Mouse (Mus musculus): ENCODE measurements around the gene Clk1. TPM values are rescaled to one million over a fixed set of nuclear protein-coding genes. Genes with fewer than 3 reads are reported as not detected.

Gene Clk1
- polyA plus RNA-seq, 1 experiment from 2014 or later = 188 TPM

DNA sequence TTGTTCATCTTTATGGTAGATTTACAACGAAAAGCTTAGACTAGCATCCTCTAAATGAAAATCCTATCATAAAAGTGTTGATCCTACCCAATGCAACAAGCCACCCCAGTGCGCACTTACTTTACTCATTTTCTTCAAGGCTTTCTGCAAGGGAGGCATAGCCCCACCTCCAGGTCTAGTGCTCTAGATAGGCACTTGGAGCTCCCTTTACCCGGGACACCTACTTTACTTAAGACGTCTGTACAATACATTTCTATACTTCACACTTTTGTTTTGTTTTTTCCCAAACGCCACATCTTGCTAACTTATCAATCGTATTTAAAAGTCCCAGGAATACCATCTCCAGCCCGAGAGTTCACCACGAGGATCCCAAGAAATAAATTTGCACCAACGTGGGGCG lies 20.8 kb upstream of the Clk1 start:
- peak overlapping the region; percentile 68 for H3K4me2 ChIP-seq
- whole genome bisulfite sequencing = 7% methylated on average over 10 of the region's 10 CpGs
- no peaks in the 10 kb centered on the region for H3K27me3 ChIP-seq (replicated peaks)
- no peaks in the 10 kb centered on the region for H3K9me3 ChIP-seq
- H3K27ac ChIP-seq = peak overlapping the region; percentile 94
- peaks cover 16% of the 10 kb centered on the region for H3K36me3 ChIP-seq
- peak overlapping the region; percentile 73 for H3K4me3 ChIP-seq (replicated peaks)
- ATAC-seq (ENCODE audit: insufficient read depth, low FRiP score, low read depth) = no peak
- H3K4me1 ChIP-seq = peaks cover 13% of the 10 kb centered on the region; the same call in 1 of the 2 replicates
- peak overlapping the region; percentile 75 for H3K9ac ChIP-seq

DNA sequence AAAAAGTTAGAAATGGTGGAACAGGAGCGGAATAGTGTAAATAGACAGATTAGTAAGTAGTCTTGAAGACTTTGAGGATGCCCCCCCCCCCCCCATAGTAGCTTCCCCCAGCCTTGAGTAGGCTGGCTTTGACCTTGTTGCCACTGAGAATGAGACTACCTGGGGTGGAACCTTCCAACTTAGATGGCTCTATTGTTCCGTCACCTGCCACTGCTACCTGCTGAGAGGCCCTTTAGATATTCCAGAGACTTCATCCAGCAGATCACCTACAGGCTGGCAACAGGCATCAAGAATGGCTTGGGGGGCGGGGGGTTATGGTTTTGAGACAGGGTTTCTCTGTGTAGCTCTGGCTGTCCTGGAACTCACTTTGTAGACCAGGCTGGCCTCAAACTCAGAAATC lies 685 bp upstream of the Clk1 start:
- Histone ChIP-seq H3K4me1 (peaks cover 14% of the 10 kb centered on the region), H3K4me2 (no peak overlapping the region), H3K36me3 (peaks cover 15% of the 10 kb centered on the region; the same call in 1 of the 2 replicates), H3K9ac (no peak overlapping the region), H3K27me3 (replicated peaks) (no peaks in the 10 kb centered on the region), H3K27ac (no peak overlapping the region), H3K4me3 (replicated peaks) (no peak overlapping the region), H3K9me3 (no peaks in the 10 kb centered on the region)
- 82% methylated on average over 3 of the region's 3 CpGs for WGBS
- no peak for ATAC-seq (ENCODE audit: insufficient read depth, low FRiP score, low read depth)

DNA sequence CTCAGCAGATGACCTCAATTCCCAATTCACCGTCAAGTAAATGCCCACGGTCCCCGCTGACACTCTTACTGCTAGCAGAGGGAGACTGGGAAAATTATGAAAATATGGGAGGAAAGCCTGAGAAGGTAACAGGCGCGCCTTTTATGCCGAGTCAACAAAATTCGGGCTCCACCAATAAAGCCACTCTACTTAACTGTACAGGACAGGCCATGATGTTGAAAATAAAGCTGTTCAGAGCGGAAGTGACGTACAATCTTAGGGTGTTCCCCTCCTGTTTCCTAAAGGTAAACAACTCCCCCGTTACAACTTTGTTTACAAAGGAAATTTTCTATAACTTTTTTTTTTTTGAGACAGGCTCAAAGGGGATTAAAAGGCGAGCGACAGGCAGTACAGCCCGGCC lies 987 bp downstream of the Clk1 start:
- Histone ChIP-seq H3K27ac (peak overlapping the region; percentile 98), H3K4me1 (peaks cover 14% of the 10 kb centered on the region), H3K36me3 (peaks cover 28% of the 10 kb centered on the region), H3K4me3 (replicated peaks) (peak overlapping the region; percentile 95), H3K4me2 (peak overlapping the region; percentile 75), H3K9ac (peak overlapping the region; percentile 100), H3K27me3 (replicated peaks) (no peaks in the 10 kb centered on the region), H3K9me3 (no peaks in the 10 kb centered on the region)
- WGBS = 5% methylated on average over 13 of the region's 13 CpGs
- ATAC-seq (ENCODE audit: insufficient read depth, low FRiP score, low read depth) = peak; percentile 39; the same call in 1 of the 2 replicates

DNA sequence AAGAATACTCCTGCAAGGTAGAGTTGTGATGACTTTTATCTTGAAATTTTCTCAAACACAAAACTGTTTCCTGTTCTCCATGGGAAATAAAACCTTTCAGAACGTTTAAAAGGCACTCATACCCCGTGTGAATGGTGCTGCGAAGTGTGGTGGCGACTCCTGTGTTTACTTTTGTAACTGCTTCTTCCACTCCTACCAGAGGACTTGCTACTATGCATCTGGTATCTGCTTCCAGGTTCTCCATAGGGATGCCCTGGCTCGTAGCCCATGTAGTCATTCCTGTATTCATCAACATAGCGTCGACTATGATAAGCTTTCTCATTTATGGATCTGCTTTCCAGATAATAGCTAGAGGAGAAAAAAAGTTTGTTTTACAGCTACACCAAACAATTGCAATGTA lies 2.9 kb downstream of the Clk1 start:
- Histone ChIP-seq H3K9me3 (no peaks in the 10 kb centered on the region), H3K4me1 (peaks cover 14% of the 10 kb centered on the region), H3K4me2 (peak overlapping the region; percentile 75), H3K27me3 (replicated peaks) (no peaks in the 10 kb centered on the region), H3K27ac (no peak overlapping the region), H3K4me3 (replicated peaks) (no peak overlapping the region), H3K9ac (no peak overlapping the region), H3K36me3 (peaks cover 39% of the 10 kb centered on the region)
- 46% methylated on average over 7 of the region's 7 CpGs for WGBS
- no peak for ATAC-seq (ENCODE audit: insufficient read depth, low FRiP score, low read depth)

DNA sequence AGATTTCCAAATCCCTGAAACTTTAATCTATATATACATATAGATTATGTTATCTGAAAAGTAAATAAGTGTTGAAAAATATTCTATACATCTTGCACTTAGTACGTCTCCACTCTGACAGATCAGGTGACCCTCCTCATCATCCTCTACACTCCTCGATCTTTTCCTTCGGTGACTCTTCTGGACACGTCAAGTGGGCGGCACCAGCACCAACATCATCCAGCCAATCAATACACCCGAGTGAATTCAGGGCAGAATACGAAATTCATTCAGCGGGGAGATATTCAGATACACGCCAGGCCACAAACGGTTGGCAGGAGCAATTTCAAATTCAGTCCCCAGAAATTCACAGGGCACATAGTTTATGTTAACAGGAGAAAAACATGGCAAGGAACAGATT lies 3.8 kb downstream of the Clk1 start:
- H3K4me3 ChIP-seq (replicated peaks) = no peak overlapping the region
- no peaks in the 10 kb centered on the region for H3K27me3 ChIP-seq (replicated peaks)
- H3K27ac ChIP-seq = no peak overlapping the region
- H3K4me1 ChIP-seq = peaks cover 14% of the 10 kb centered on the region
- WGBS = 82% methylated on average over 10 of the region's 10 CpGs
- no peak for ATAC-seq (ENCODE audit: insufficient read depth, low FRiP score, low read depth)
- H3K9me3 ChIP-seq = no peaks in the 10 kb centered on the region
- no peak overlapping the region for H3K9ac ChIP-seq
- peaks cover 43% of the 10 kb centered on the region for H3K36me3 ChIP-seq
- no peak overlapping the region for H3K4me2 ChIP-seq

DNA sequence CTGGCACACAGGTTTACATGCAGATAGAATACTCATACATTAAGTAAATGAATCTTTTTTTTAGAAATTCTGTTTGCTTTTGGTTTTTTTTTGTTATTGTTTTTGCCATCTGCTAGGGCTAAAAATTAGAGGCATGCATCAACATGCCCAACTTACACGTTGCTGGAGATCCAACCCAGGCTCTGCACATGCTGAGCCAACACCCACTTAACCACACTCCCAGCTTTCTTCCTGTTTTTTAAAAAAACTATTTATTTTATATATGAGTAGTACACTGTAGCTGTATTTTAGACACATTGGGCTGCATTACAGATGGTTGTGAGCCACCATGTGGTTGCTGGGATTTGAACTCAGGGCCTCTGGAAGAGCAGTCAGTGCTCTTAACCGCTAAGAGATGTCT lies 7.8 kb downstream of the Clk1 start:
- H3K36me3 ChIP-seq = peaks cover 69% of the 10 kb centered on the region
- WGBS = 80% methylated on average over 2 of the region's 2 CpGs
- H3K4me3 ChIP-seq (replicated peaks) = no peak overlapping the region
- peaks cover 5% of the 10 kb centered on the region; the same call in 1 of the 2 replicates for H3K4me1 ChIP-seq
- ATAC-seq (ENCODE audit: insufficient read depth, low FRiP score, low read depth) = no peak
- no peak overlapping the region for H3K27ac ChIP-seq
- H3K9ac ChIP-seq = no peak overlapping the region
- no peaks in the 10 kb centered on the region for H3K9me3 ChIP-seq
- H3K27me3 ChIP-seq (replicated peaks) = no peaks in the 10 kb centered on the region
- H3K4me2 ChIP-seq = no peak overlapping the region

DNA sequence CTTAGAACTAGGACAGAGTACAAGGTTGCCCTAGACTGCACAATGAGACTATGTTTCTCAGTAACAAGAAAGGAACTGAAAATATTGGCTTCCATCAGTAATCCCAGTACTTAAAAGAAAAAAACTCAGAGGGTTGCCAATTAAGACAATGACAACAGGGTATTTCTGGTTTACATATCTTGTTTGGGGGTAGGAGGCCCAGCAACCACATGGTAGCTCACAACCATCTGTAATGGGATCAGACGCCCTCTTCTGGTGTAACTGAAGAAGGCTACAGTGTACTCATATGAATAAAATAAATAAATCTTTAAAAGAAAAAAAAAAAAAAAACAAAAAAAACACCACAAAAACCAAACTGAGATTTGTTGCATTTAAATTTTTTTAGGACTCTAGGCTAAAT lies 8.4 kb downstream of the Clk1 start:
- Histone ChIP-seq H3K9ac (no peak overlapping the region), H3K27ac (no peak overlapping the region), H3K27me3 (replicated peaks) (no peaks in the 10 kb centered on the region), H3K4me3 (replicated peaks) (no peak overlapping the region), H3K4me1 (0 out of 2 replicates have a peak, but pooled peaks cover 2% of the 10 kb centered on the region), H3K36me3 (peaks cover 71% of the 10 kb centered on the region), H3K9me3 (no peaks in the 10 kb centered on the region), H3K4me2 (no peak overlapping the region)
- no peak for ATAC-seq (ENCODE audit: insufficient read depth, low FRiP score, low read depth)
- 19% methylated on average over 1 of the region's 1 CpGs for WGBS

DNA sequence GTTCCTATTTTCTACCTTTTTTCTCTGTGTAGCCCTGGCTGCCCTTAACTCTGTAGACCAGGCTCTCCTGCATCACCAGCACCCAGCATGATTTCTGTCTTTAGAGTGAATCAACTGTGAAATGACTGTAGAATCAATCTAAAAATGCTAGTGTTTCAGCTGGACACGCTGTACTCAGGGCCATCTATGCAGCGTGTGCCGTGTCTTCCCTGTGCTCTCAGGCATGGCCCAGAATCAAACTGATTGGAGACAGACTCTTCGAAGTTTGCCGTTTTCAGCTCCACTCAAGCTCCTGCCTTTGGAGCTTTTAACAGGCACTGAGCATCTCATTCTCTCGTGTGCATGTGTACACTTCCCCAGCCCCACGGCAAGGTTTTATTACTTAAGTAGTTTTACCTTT lies 13.1 kb downstream of the Clk1 start:
- no peaks in the 10 kb centered on the region for H3K9me3 ChIP-seq
- no peak overlapping the region for H3K4me2 ChIP-seq
- H3K27ac ChIP-seq = no peak overlapping the region
- H3K36me3 ChIP-seq = peaks cover 50% of the 10 kb centered on the region
- no peak for ATAC-seq (ENCODE audit: insufficient read depth, low FRiP score, low read depth)
- 91% methylated on average over 7 of the region's 7 CpGs for WGBS
- no peak overlapping the region for H3K9ac ChIP-seq
- no peaks in the 10 kb centered on the region for H3K27me3 ChIP-seq (replicated peaks)
- no peaks in the 10 kb centered on the region for H3K4me1 ChIP-seq
- no peak overlapping the region for H3K4me3 ChIP-seq (replicated peaks)

DNA sequence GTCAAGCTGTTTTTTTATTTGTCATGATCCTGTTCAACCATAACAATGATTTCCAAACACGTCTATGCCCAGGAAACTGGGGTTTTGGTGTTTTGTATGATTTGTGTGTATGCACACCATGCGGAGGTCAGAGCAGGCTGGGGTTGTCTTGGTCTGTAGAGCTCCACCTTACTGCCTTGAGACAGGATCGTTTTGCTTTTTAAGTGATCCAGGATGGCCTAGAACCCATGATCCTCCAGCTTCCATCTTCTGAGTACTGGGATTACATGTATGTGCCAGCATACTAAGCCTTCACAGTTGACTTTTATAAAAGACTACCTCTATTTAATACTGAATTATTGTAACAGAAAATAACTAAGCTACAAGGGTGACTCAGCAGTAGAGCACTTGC lies 13.7 kb downstream of the Clk1 start:
- Histone ChIP-seq H3K4me3 (replicated peaks) (no peak overlapping the region), H3K36me3 (peaks cover 48% of the 10 kb centered on the region), H3K9me3 (no peaks in the 10 kb centered on the region), H3K9ac (no peak overlapping the region), H3K4me2 (no peak overlapping the region), H3K27me3 (replicated peaks) (no peaks in the 10 kb centered on the region), H3K27ac (no peak overlapping the region), H3K4me1 (no peaks in the 10 kb centered on the region)
- 79% methylated on average over 3 of the region's 3 CpGs for WGBS
- no peak for ATAC-seq (ENCODE audit: insufficient read depth, low FRiP score, low read depth)

DNA sequence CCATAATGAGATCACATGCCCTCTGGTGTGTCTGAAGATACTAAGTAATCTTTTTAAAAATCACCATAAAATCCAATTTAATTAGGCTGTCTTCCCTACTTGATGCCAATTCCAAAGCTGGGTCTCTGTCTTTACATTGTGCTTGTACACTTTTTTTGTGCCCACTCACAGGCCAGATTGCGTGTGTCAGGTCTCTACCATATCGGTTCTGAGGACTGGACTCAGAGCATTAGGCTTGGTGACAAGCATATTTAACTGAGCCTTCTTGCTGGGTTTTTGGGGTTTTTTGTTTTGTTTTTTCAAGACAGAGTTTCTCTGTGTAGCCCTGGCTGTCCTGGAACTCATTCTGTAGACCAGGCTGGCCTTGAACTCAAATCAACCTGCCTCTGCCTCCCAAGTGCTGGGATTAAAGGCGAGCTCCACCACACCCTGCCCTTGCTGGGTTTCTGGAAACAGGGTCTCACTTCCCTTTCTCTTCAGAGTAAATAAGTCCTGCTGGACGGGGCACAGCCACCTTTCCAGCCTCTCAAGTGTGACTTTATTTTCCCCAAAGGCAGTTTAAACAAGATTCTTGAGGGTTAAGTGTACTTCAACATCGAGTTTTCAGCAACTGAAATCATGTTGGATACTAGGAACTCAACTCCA lies 14.2 kb downstream of the Clk1 start:
- no peak overlapping the region for H3K9ac ChIP-seq
- H3K27ac ChIP-seq = no peak overlapping the region
- no peak overlapping the region for H3K4me3 ChIP-seq (replicated peaks)
- no peaks in the 10 kb centered on the region for H3K9me3 ChIP-seq
- no peaks in the 10 kb centered on the region for H3K27me3 ChIP-seq (replicated peaks)
- no peaks in the 10 kb centered on the region for H3K4me1 ChIP-seq
- ATAC-seq (ENCODE audit: insufficient read depth, low FRiP score, low read depth) = no peak
- 81% methylated on average over 5 of the region's 5 CpGs for WGBS
- H3K36me3 ChIP-seq = peaks cover 43% of the 10 kb centered on the region
- no peak overlapping the region for H3K4me2 ChIP-seq

DNA sequence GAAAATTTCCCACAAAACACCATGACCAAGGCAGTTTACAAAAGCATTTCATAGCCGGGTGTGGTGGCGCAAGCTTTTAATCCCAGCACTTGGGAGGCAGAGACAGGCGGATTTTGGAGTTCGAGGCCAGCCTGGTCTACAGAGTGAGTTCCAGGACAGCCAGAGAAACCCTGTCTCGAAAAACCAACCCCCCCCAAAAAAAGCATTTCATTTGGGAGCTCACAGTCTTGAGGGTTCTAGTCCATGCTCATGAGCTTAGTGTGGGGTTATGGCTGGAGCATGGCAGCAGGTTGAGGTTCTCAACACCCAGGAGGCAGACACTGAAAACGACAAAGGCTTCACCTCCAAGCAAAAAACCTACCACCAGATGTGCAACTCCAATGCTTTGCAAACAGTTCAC lies 15.7 kb downstream of the Clk1 start:
- H3K4me2 ChIP-seq = no peak overlapping the region
- peaks cover 37% of the 10 kb centered on the region for H3K36me3 ChIP-seq
- H3K4me3 ChIP-seq (replicated peaks) = no peak overlapping the region
- H3K27ac ChIP-seq = no peak overlapping the region
- H3K27me3 ChIP-seq (replicated peaks) = no peaks in the 10 kb centered on the region
- ATAC-seq (ENCODE audit: insufficient read depth, low FRiP score, low read depth) = no peak
- WGBS = 83% methylated on average over 6 of the region's 6 CpGs
- no peak overlapping the region for H3K9ac ChIP-seq
- no peaks in the 10 kb centered on the region for H3K9me3 ChIP-seq
- H3K4me1 ChIP-seq = no peaks in the 10 kb centered on the region

DNA sequence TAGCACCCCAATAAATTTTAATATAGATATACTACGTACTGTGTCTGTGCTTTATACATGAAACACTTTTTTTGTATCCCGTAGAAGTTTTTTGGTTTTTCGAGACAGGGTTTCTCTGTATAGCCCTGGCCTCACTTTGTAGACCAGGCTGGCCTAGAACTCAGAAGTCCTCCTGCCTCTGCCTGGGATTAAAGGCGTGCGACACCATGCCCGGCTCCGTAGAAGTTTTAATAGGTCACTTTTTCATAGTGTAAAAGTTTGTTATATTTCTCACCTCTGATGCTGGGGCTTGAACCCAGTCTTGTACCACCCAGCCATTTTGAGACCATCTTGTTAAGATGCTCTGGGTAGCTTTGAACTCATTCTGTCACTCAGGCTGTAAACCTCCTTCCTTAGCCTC lies 16.5 kb downstream of the Clk1 start:
- no peaks in the 10 kb centered on the region for H3K9me3 ChIP-seq
- H3K27me3 ChIP-seq (replicated peaks) = no peaks in the 10 kb centered on the region
- no peak overlapping the region for H3K9ac ChIP-seq
- no peak overlapping the region for H3K4me3 ChIP-seq (replicated peaks)
- H3K27ac ChIP-seq = no peak overlapping the region
- peaks cover 40% of the 10 kb centered on the region for H3K36me3 ChIP-seq
- ATAC-seq (ENCODE audit: insufficient read depth, low FRiP score, low read depth) = no peak
- H3K4me1 ChIP-seq = no peaks in the 10 kb centered on the region
- no peak overlapping the region for H3K4me2 ChIP-seq
- 95% methylated on average over 7 of the region's 7 CpGs for WGBS

DNA sequence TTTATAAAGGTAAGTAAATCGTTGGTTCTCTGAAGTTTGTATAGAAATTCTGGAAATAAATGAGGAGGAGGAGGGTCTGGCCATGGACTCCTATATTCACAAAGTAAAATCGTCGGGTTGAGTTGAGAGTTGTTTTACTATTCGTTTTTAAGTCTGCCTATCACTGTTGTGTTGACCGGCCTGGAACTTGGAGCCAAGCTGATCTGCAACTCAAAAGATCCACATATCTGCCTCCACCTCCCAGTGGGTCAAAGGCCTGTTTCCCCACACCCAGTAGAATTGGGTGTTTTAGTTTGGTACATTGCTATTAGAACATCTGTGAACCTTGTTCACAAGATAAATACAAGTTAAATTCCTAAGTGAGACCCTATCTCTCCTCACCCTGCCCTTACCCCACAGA lies 20.1 kb downstream of the Clk1 start:
- H3K4me3 ChIP-seq (replicated peaks) = no peak overlapping the region
- no peaks in the 10 kb centered on the region for H3K9me3 ChIP-seq
- peaks cover 43% of the 10 kb centered on the region for H3K36me3 ChIP-seq
- ATAC-seq (ENCODE audit: insufficient read depth, low FRiP score, low read depth) = no peak
- H3K27ac ChIP-seq = no peak overlapping the region
- H3K4me1 ChIP-seq = no peaks in the 10 kb centered on the region
- no peak overlapping the region for H3K9ac ChIP-seq
- H3K4me2 ChIP-seq = no peak overlapping the region
- H3K27me3 ChIP-seq (replicated peaks) = no peaks in the 10 kb centered on the region
- WGBS = 93% methylated on average over 5 of the region's 5 CpGs

Data from stomach, embryonic 15.5 days (tissue).